Mouse (Mus musculus) forebrain, postnatal 0 days (tissue): ENCODE measurements around the gene Dnmt3c. TPM values are rescaled to one million over a fixed set of nuclear protein-coding genes. Genes with fewer than 3 reads are reported as not detected.
A peak's percentile ranks its signal among the peaks of the same experiment; 100 is the strongest.
"Not testable (repeated sequence)": the region's sequence is repeated elsewhere in the genome, so short reads cannot be mapped to it uniquely, and the experiment has no call there.

Experiments used
- ATAC-seq: fragments of 200-750 bp; cut with Nextera tagmentation; 2 replicates; pipeline ENCODE4 v1.8.0; 2017; ENCODE audit warnings: mild to moderate bottlenecking, moderate library complexity
- DNase-seq: peaks from one replicate; pipeline ENCODE4 v3.0.0-alpha.2; 2015
- H3K27ac ChIP-seq: fragments of 300-500 bp; sonication (generic); 2 replicates; pipeline ENCODE4 v1.5.1; 2014; ENCODE audit warnings: low read depth, mild to moderate bottlenecking, antibody characterized with exemption, low read length, moderate library complexity, mixed read lengths
- H3K27me3 ChIP-seq: fragments of 300-500 bp; sonication (generic); 2 replicates; pipeline ENCODE4 v1.6.1; 2014; ENCODE audit warnings: mild to moderate bottlenecking, low read length, mixed read lengths; ENCODE audit not compliant: insufficient read depth
- H3K36me3 ChIP-seq: fragments of 300-500 bp; sonication (generic); 2 replicates; pipeline ENCODE4 v1.6.1; 2014; ENCODE audit warnings: mild to moderate bottlenecking, moderate library complexity; ENCODE audit not compliant: insufficient read depth
- H3K4me1 ChIP-seq: fragments of 300-500 bp; sonication (generic); 2 replicates; pipeline ENCODE4 v1.6.1; 2014; ENCODE audit warnings: antibody characterized with exemption; ENCODE audit not compliant: insufficient read depth
- H3K4me2 ChIP-seq: fragments of 300-500 bp; sonication (generic); 2 replicates; pipeline ENCODE4 v1.6.1; 2014; ENCODE audit warnings: low read depth, mild to moderate bottlenecking, moderate library complexity
- H3K4me3 ChIP-seq: fragments of 300-500 bp; sonication (generic); 2 replicates; pipeline ENCODE4 v1.5.1; 2014; ENCODE audit warnings: low read depth, low read length, mixed read lengths
- H3K9ac ChIP-seq: fragments of 300-500 bp; sonication (generic); 2 replicates; pipeline ENCODE4 v1.6.1; 2014; ENCODE audit warnings: mild to moderate bottlenecking
- H3K9me3 ChIP-seq: fragments of 300-500 bp; sonication (generic); 2 replicates; pipeline ENCODE4 v1.6.1; 2016; ENCODE audit warnings: low read length
- CTCF ChIP-seq: sonication (generic); IDR thresholded peaks from 2 replicates; pipeline ENCODE4 v1.5.1; 2016; ENCODE audit warnings: antibody characterized with exemption, control low read depth, low read depth
- WGBS: fragments of 180-500 bp; shearing (Covaris S2); extraction: QIAGEN DNeasy Blood & Tissue Kit; methylation state at CpG from one replicate; pipeline ENCODE4 v1.1.7; 2014; 5-methylcytosine and 5-hydroxymethylcytosine counted together
- polyA plus RNA-seq: library from polyadenylated mRNA; unstranded; fragments of >200 nt; fragmentation: Nextera tagmentation; extraction: Ambion mirVana; gene quantifications from 2 replicates; pipeline ENCODE4 v1.2.1, GENCODE M21; 2015
- total RNA-seq: library from RNA; depleted of rRNA; stranded (reverse); fragments of >200 nt; gene quantifications from 2 replicates; pipeline ENCODE4 v1.2.3, GENCODE M21; 2014

The Dnmt3c gene
- total and polyA plus RNA-seq, 2 experiments from 2014 or later = not detected

GRCm38 (mm10) chr2:153665401-153665800 is 31.1 kb upstream of the Dnmt3c start:
- no peak overlapping the region for H3K27ac ChIP-seq
- DNase-seq = no peak
- no peak overlapping the region for H3K4me3 ChIP-seq
- H3K9ac ChIP-seq = no peak overlapping the region
- no peak for TF ChIP-seq CTCF
- no peaks in the 10 kb centered on the region for H3K9me3 ChIP-seq
- ATAC-seq = no peak
- H3K4me2 ChIP-seq = no peak overlapping the region
- no peaks in the 10 kb centered on the region for H3K27me3 ChIP-seq
- WGBS = 93% methylated on average over 7 of the region's 7 CpGs
- H3K4me1 ChIP-seq = no peaks in the 10 kb centered on the region
- peaks cover 14% of the 10 kb centered on the region for H3K36me3 ChIP-seq

- H3K4me2 ChIP-seq = no peak overlapping the region
- no peak overlapping the region for H3K27ac ChIP-seq
- peak; percentile 90 for TF ChIP-seq CTCF
- DNase-seq = peak; percentile 81
- no peaks in the 10 kb centered on the region for H3K4me1 ChIP-seq
- peak; percentile 94 for ATAC-seq
- no peak overlapping the region for H3K9ac ChIP-seq
- no peaks in the 10 kb centered on the region for H3K27me3 ChIP-seq
- no peaks in the 10 kb centered on the region for H3K9me3 ChIP-seq
- no peak overlapping the region for H3K4me3 ChIP-seq
- 0 out of 2 replicates have a peak, but pooled peaks cover 6% of the 10 kb centered on the region for H3K36me3 ChIP-seq
- 55% methylated on average over 7 of the region's 7 CpGs for WGBS
These were observed 27.6 kb upstream of the Dnmt3c start for GRCm38 (mm10) chr2:153668754-153669376.

- Histone ChIP-seq H3K4me1 (no peaks in the 10 kb centered on the region), H3K4me3 (no peak overlapping the region), H3K27ac (no peak overlapping the region), H3K27me3 (no peaks in the 10 kb centered on the region), H3K36me3 (0 out of 2 replicates have a peak, but pooled peaks cover under 1% of the 10 kb centered on the region), H3K9ac (no peak overlapping the region), H3K4me2 (no peak overlapping the region), H3K9me3 (no peaks in the 10 kb centered on the region)
- DNase-seq (no peak), ATAC-seq (peak; percentile 18; the same call in 1 of the 2 replicates)
- TF ChIP-seq CTCF = no peak
- WGBS = 44% methylated on average over 5 of the region's 5 CpGs
These were observed 26.3 kb upstream of the Dnmt3c start for GRCm38 (mm10) chr2:153670111-153670510.

GRCm38 (mm10) chr2:153672619-153673018 is 23.8 kb upstream of the Dnmt3c start:
- TF ChIP-seq CTCF = peak; percentile 25; the same call in 1 of the 2 replicates
- Histone ChIP-seq H3K27ac (no peak overlapping the region), H3K36me3 (peaks cover 9% of the 10 kb centered on the region; the same call in 1 of the 2 replicates), H3K4me2 (no peak overlapping the region), H3K4me3 (no peak overlapping the region), H3K4me1 (no peaks in the 10 kb centered on the region), H3K9me3 (no peaks in the 10 kb centered on the region), H3K27me3 (no peaks in the 10 kb centered on the region), H3K9ac (no peak overlapping the region)
- WGBS = 93% methylated on average over 2 of the region's 2 CpGs
- DNase-seq = no peak
- ATAC-seq = no peak

- H3K4me3 ChIP-seq, H3K4me2 ChIP-seq, H3K9ac ChIP-seq, H3K27ac ChIP-seq, ATAC-seq, DNase-seq, H3K4me1 ChIP-seq, H3K27me3 ChIP-seq, H3K9me3 ChIP-seq: not testable (repeated sequence)
- peaks cover 15% of the 10 kb centered on the region; the same call in 1 of the 2 replicates for H3K36me3 ChIP-seq
- WGBS = 89% methylated on average over 1 of the region's 1 CpGs
These were observed 21.1 kb upstream of the Dnmt3c start for GRCm38 (mm10) chr2:153675364-153675763.

GRCm38 (mm10) chr2:153676944-153677343 is 19.5 kb upstream of the Dnmt3c start:
- 92% methylated on average over 6 of the region's 6 CpGs for WGBS
- no peak for ATAC-seq
- H3K27me3 ChIP-seq = no peaks in the 10 kb centered on the region
- H3K4me1 ChIP-seq = no peaks in the 10 kb centered on the region
- TF ChIP-seq CTCF = no peak
- no peaks in the 10 kb centered on the region for H3K9me3 ChIP-seq
- DNase-seq = no peak
- no peak overlapping the region for H3K4me3 ChIP-seq
- H3K4me2 ChIP-seq = no peak overlapping the region
- no peak overlapping the region for H3K27ac ChIP-seq
- no peak overlapping the region for H3K9ac ChIP-seq
- peaks cover 15% of the 10 kb centered on the region; the same call in 1 of the 2 replicates for H3K36me3 ChIP-seq

- ATAC-seq (no peak), DNase-seq (no peak)
- Histone ChIP-seq H3K27ac (no peak overlapping the region), H3K4me2 (no peak overlapping the region), H3K9me3 (no peaks in the 10 kb centered on the region), H3K4me1 (no peaks in the 10 kb centered on the region), H3K27me3 (no peaks in the 10 kb centered on the region), H3K36me3 (peaks cover 15% of the 10 kb centered on the region; the same call in 1 of the 2 replicates), H3K9ac (no peak overlapping the region), H3K4me3 (no peak overlapping the region)
- TF ChIP-seq CTCF = no peak
- WGBS = 79% methylated on average over 7 of the region's 7 CpGs
These were observed 18.9 kb upstream of the Dnmt3c start for GRCm38 (mm10) chr2:153677550-153677949.
